Mouse (Mus musculus) hindlimb bud, embryonic 11.5 days (tissue): Measurements from ENCODE around the gene Capzb.

Experiments
- DNase-seq: peaks from one replicate; pipeline ENCODE4 v3.0.0-alpha.2; 2012; ENCODE audit warnings: low read depth, low spot score; ENCODE audit errors: extremely low spot score

The Capzb gene

DNA sequence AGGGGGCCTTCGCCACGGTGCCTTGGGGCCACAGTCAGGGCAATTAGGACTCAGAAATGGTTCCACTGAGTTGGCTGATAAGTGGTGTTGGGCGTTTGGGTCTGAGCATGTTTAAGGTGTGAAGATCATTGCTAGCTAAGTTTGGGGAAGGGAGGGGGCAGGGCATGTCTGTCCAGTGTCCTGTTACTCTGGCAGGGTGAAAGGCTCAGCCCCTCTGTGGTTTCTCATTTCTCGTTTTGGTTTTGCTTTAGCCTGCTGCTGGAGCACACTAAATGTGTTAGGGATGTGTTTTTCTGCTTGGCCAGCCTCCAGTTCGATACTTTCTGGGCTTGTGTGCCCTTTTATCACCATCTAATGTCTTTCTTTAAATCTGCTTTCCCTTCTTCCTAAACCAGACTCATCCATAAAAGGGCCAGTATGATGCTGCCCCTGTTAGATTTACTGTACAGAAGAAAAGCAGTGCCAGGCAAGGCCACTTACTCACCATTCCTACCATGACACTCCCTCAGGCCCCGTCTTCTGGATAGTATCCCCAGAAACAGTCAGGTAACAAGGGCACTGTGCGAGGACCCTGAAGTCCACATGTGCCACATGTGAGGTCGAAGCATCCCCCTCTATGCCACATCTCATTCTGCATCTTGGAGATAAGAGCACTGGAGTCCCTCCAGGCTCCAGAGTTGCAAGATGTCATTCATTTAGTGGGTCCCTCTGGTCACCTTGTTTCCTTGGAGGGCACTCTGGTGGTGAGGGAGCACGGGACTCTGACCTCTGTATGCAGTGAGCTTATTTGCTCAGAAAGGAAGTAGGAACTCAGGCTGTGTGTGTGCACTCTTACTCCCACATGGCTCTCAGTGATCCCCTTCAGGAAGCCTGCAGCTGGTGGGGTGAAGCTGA lies 15.8 kb downstream of the Capzb start:
- DNase-seq: no peak

- no peak for DNase-seq
Observed at GRCm38 (mm10) chr4:139209130-139209840, 16.6 kb downstream of the Capzb start.

- DNase-seq: no peak
Observed at GRCm38 (mm10) chr4:139211975-139212831, 19.5 kb downstream of the Capzb start.

- no peak for DNase-seq
Observed at GRCm38 (mm10) chr4:139213086-139213485, 20.4 kb downstream of the Capzb start.

GRCm38 (mm10) chr4:139213935-139214371 lies 21.3 kb downstream of the Capzb start:
- no peak for DNase-seq

- no peak for DNase-seq
Observed at GRCm38 (mm10) chr4:139216566-139216965, 23.9 kb downstream of the Capzb start.

DNA sequence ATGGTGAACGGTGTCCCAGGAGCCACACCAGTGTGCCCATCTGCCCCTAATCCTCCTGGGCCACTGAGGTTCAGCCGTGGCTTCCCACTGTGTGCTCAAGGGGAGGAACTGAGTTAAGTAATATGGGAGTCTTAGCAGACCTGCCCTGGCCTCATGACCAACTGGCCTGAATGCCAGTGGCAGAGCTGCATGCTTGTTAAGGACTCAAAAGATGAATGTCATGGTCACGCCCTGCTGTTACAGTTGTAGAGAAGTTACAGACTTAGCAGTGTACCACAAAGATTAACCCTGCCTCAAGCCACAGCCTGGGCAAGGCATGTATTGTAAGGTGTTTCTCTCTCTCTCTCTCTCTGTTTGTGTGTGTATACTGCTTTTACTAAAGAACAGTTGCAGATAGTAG lies 25.8 kb downstream of the Capzb start:
- no peak for DNase-seq

- no peak for DNase-seq
Observed at GRCm38 (mm10) chr4:139219656-139220055, 27.0 kb downstream of the Capzb start.

- no peak for DNase-seq
Observed at GRCm38 (mm10) chr4:139220978-139221377, 28.3 kb downstream of the Capzb start.

- no peak for DNase-seq
Observed at GRCm38 (mm10) chr4:139221837-139222236, 29.1 kb downstream of the Capzb start.

DNA sequence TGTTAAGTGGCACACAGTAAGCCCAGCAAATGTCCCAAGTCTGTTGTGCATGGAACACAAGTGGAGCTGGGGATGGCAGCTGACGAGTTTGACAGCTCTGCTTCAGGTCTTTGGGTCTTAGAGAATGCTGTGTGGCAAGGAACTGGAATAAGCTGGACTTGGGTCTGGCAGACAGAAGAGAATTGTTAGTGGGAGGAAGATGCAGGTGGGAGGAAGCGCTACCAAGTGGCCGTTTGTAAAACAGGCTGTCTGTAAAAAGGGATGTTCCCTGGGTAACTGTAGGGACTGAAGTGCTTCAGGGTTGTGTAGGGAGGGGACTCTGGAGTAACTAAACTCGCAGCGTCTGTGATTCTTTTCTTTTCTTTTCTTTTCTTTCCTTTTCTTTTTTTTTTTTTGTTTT lies 32.4 kb downstream of the Capzb start:
- no peak for DNase-seq

- no peak for DNase-seq
Observed at GRCm38 (mm10) chr4:139225944-139226343, 33.2 kb downstream of the Capzb start.

DNA sequence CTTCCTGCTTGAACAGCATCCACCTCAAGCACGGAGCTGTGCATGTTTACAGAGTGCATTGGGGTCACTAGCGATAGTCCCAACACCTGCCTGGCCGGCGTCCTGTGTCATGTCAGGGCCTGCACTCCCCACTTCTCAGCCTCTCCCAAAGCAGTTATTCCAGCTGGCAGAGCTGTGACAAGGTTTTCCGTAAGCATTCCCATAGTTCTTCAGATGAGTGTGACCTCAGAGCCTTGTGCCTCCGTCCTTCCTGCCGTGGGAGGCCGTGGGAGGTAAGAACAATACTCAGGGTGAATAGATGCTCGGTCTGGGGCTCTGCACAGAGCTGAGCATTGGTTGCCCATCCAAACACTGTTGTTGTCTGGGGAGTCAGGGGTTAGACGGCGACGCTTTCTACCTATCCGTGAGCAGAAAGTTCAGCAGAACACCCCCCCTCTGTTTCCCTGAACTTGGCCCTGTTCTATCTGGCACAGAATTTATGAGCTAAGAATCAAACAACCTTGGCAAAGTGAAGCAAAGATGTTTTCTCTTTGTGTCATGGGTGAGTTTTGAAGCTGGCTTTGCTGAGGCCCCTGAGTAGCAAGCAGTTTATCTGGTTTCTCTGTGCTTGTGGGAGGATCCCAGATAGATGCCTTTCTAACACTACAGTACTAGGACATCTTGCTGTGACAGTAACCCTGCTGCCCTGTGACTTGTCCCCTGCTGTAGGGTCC lies 34.0 kb downstream of the Capzb start:
- DNase-seq: no peak

DNA sequence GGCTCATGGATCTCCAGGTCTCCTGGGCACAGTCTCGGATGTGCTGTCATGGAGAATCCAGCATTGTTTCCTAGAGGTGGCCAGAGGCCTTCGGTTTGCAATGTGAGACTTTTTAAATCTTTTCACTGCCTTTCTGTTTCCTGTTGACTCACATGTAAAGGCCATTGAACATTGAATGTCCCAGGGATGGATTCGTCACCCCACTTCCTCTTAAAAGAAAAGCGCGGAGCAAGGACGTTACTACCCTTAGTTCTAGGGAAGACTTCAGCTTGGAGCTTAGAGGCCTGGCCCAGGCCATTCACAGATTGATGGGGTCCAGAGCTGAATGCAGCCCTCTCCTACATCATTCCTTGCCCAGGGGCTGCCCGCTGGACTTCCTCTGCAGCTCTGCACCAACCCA lies 35.2 kb downstream of the Capzb start:
- no peak for DNase-seq

GRCm38 (mm10) chr4:139229271-139229670 lies 36.6 kb downstream of the Capzb start:
- DNase-seq: no peak

DNA sequence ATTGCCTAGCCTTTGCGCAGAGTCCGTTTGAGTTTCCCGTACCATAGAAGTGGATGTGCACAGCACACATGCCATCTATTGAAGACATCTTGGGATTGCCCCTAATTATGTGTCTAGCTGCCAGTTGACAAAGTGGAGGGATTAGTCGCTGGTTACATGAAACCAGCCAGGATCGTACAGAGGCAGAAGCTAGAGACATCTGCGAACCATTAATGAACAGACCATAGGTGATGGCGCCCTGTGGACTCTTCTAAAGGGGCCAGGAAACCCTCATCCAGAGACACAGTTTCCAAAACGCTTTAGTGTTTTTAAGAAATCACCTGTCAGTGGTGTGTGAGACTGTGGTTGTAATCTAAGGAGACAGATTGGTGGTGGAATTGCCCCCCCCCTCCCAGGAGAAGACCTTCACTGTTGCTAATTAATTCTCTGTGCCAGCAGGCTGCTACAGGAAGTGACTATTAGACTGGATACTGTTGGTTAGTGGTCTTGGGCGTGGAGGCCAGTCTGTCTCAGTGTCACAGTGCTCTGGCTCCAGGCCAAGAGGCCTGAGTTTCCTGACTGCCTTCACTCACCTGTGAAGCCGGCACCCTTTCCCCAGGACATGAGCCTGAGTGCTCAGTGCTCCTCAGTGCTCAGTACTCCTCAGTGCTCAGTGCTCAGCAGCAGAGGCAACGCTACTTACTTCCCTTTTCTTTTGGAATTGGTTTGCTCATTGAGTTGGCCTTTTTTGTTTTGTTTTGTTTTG lies 37.8 kb downstream of the Capzb start:
- DNase-seq: no peak

GRCm38 (mm10) chr4:139231163-139231562 lies 38.5 kb downstream of the Capzb start:
- DNase-seq: no peak

GRCm38 (mm10) chr4:139232479-139233145 lies 39.9 kb downstream of the Capzb start:
- DNase-seq: no peak

GRCm38 (mm10) chr4:139233146-139233495 lies 40.4 kb downstream of the Capzb start:
- DNase-seq: no peak
